Mouse (Mus musculus): ENCODE results near the gene Telo2.

GRCm38 (mm10) chr17:25111739-25112422 lies 3.9 kb downstream of the Telo2 start:
- TF ChIP-seq CEBPB (IDR thresholded peaks at IDR 0.05; ENCODE audit: low read depth) (no peak), CTCF (IDR thresholded peaks at IDR 0.05; ENCODE audit: control insufficient read depth, insufficient read depth, insufficient read length) (no peak), USF1 (IDR thresholded peaks at IDR 0.05; ENCODE audit: low read depth) (no peak), MYOG (IDR thresholded peaks at IDR 0.05; ENCODE audit: control insufficient read depth, extremely low read depth, insufficient read length) (no peak), MAX (IDR thresholded peaks at IDR 0.05) (no peak), MYOD1 (IDR thresholded peaks at IDR 0.05; ENCODE audit: control insufficient read depth, insufficient read length, low read depth) (no peak)
